Mouse (Mus musculus) hindbrain, embryonic 11.5 days (tissue): ENCODE results near the gene Limch1. TPM values are rescaled to one million over a fixed set of nuclear protein-coding genes. Genes with fewer than 3 reads are reported as not detected.
A peak's percentile ranks its signal among the peaks of the same experiment; 100 is the strongest.

Experiments used
- ATAC-seq: fragments of 200-750 bp; cut with Nextera tagmentation; 2 replicates; pipeline ENCODE4 v1.8.0; 2017; ENCODE audit warnings: mild to moderate bottlenecking, moderate TSS enrichment, moderate library complexity; ENCODE audit not compliant: low FRiP score
- DNase-seq: peaks from one replicate; pipeline ENCODE4 v3.0.0-alpha.2; 2015; ENCODE audit warnings: low spot score
- H3K27ac ChIP-seq: fragments of 300-500 bp; sonication (generic); 2 replicates; pipeline ENCODE4 v1.5.1; 2014; ENCODE audit warnings: mild to moderate bottlenecking, low read depth, low read length
- H3K27me3 ChIP-seq: fragments of 300-500 bp; sonication (generic); 2 replicates; pipeline ENCODE4 v1.6.1; 2014; ENCODE audit warnings: mild to moderate bottlenecking, low read length, moderate library complexity, mixed read lengths; ENCODE audit not compliant: control insufficient read depth, insufficient read depth
- H3K36me3 ChIP-seq: fragments of 300-500 bp; sonication (generic); 2 replicates; pipeline ENCODE4 v1.6.1; 2014; ENCODE audit warnings: mild to moderate bottlenecking, low read length, moderate library complexity, mixed read lengths; ENCODE audit not compliant: control insufficient read depth, insufficient read depth
- H3K4me1 ChIP-seq: fragments of 300-500 bp; sonication (generic); replicated peaks from 2 replicates; pipeline ENCODE4 v1.6.1; 2014; ENCODE audit warnings: low read length, mixed read lengths; ENCODE audit not compliant: control insufficient read depth, insufficient read depth
- H3K4me2 ChIP-seq: fragments of 300-500 bp; sonication (generic); replicated peaks from 2 replicates; pipeline ENCODE4 v1.6.1; 2014; ENCODE audit warnings: mild to moderate bottlenecking, low read depth, low read length
- H3K4me3 ChIP-seq: fragments of 300-500 bp; sonication (generic); 2 replicates; pipeline ENCODE4 v1.5.1; 2014; ENCODE audit warnings: low read depth, low read length
- H3K9ac ChIP-seq: fragments of 300-500 bp; sonication (generic); 2 replicates; pipeline ENCODE4 v1.6.1; 2014; ENCODE audit warnings: low read depth, low read length
- H3K9me3 ChIP-seq: fragments of 300-500 bp; sonication (generic); 2 replicates; pipeline ENCODE4 v1.6.1; 2016; ENCODE audit warnings: low read length; ENCODE audit not compliant: control insufficient read depth
- WGBS: fragments of 180-500 bp; shearing (Covaris S2); extraction: QIAGEN DNeasy Blood & Tissue Kit; methylation state at CpG from one replicate; pipeline ENCODE4 v1.1.7; 2014; 5-methylcytosine and 5-hydroxymethylcytosine counted together
- polyA plus RNA-seq: library from polyadenylated mRNA; unstranded; fragments of >200 nt; fragmentation: Nextera tagmentation; extraction: Ambion mirVana; gene quantifications from 2 replicates; pipeline ENCODE4 v1.2.1, GENCODE M21; 2014

Gene Limch1
- polyA plus RNA-seq, 1 experiment from 2014 or later: 81.7 TPM

GRCm38 (mm10) chr5:66968925-66969711 is 223.5 kb downstream of the Limch1 start:
- DNase-seq (peak; percentile 32), ATAC-seq (no peak)
- H3K4me1 ChIP-seq: peaks cover 4% of the 10 kb centered on the region; the same call in 1 of the 2 replicates
- H3K27ac ChIP-seq: peak overlapping the region; percentile 82
- WGBS: 52% methylated on average over 19 of the region's 19 CpGs
- no peaks in the 10 kb centered on the region for H3K36me3 ChIP-seq
- peak overlapping the region; percentile 25 for H3K4me3 ChIP-seq
- peak overlapping the region; percentile 40; the same call in 1 of the 2 replicates for H3K9ac ChIP-seq
- no peaks in the 10 kb centered on the region for H3K9me3 ChIP-seq
- H3K27me3 ChIP-seq: no peaks in the 10 kb centered on the region
- peak overlapping the region; percentile 39 for H3K4me2 ChIP-seq

GRCm38 (mm10) chr5:66975621-66976020 is 230.0 kb downstream of the Limch1 start:
- no peak overlapping the region for H3K9ac ChIP-seq
- H3K36me3 ChIP-seq: no peaks in the 10 kb centered on the region
- H3K27me3 ChIP-seq: no peaks in the 10 kb centered on the region
- no peak overlapping the region for H3K4me2 ChIP-seq
- 91% methylated on average over 8 of the region's 8 CpGs for WGBS
- ATAC-seq (no peak), DNase-seq (no peak)
- H3K4me1 ChIP-seq: no peaks in the 10 kb centered on the region
- H3K27ac ChIP-seq: no peak overlapping the region
- H3K4me3 ChIP-seq: no peak overlapping the region
- no peaks in the 10 kb centered on the region for H3K9me3 ChIP-seq

- 60% methylated on average over 19 of the region's 19 CpGs for WGBS
- H3K4me3 ChIP-seq: no peak overlapping the region
- H3K4me2 ChIP-seq: no peak overlapping the region
- H3K36me3 ChIP-seq: no peaks in the 10 kb centered on the region
- DNase-seq (no peak), ATAC-seq (no peak)
- H3K9me3 ChIP-seq: no peaks in the 10 kb centered on the region
- H3K27me3 ChIP-seq: no peaks in the 10 kb centered on the region
- no peaks in the 10 kb centered on the region for H3K4me1 ChIP-seq
- no peak overlapping the region for H3K9ac ChIP-seq
- H3K27ac ChIP-seq: no peak overlapping the region
These were observed 233.9 kb downstream of the Limch1 start for GRCm38 (mm10) chr5:66979332-66980218.

- DNase-seq: no peak
These were observed 235.2 kb downstream of the Limch1 start for GRCm38 (mm10) chr5:66980862-66981261.

GRCm38 (mm10) chr5:66983104-66983503 is 237.5 kb downstream of the Limch1 start:
- Histone ChIP-seq H3K27me3 (no peaks in the 10 kb centered on the region), H3K4me2 (no peak overlapping the region), H3K36me3 (no peaks in the 10 kb centered on the region), H3K4me3 (no peak overlapping the region), H3K4me1 (no peaks in the 10 kb centered on the region), H3K9me3 (no peaks in the 10 kb centered on the region), H3K27ac (no peak overlapping the region), H3K9ac (no peak overlapping the region)
- WGBS: 85% methylated on average over 5 of the region's 5 CpGs
- no peak for DNase-seq
- ATAC-seq: no peak

More at GRCm38 (mm10) chr5:66980862-66981261, 235.2 kb downstream of the Limch1 start:
- no peak for ATAC-seq
- no peak overlapping the region for H3K4me2 ChIP-seq
- no peak overlapping the region for H3K27ac ChIP-seq
- H3K27me3 ChIP-seq: no peaks in the 10 kb centered on the region
- no peak overlapping the region for H3K9ac ChIP-seq
- no peaks in the 10 kb centered on the region for H3K9me3 ChIP-seq
- no peak overlapping the region for H3K4me3 ChIP-seq
- 90% methylated on average over 4 of the region's 4 CpGs for WGBS
- no peaks in the 10 kb centered on the region for H3K36me3 ChIP-seq
- no peaks in the 10 kb centered on the region for H3K4me1 ChIP-seq

GRCm38 (mm10) chr5:66988926-66989325 is 243.3 kb downstream of the Limch1 start:
- Histone ChIP-seq H3K36me3 (no peaks in the 10 kb centered on the region), H3K9ac (no peak overlapping the region), H3K9me3 (no peaks in the 10 kb centered on the region), H3K4me1 (no peaks in the 10 kb centered on the region), H3K27me3 (no peaks in the 10 kb centered on the region), H3K4me3 (no peak overlapping the region), H3K4me2 (no peak overlapping the region), H3K27ac (no peak overlapping the region)
- DNase-seq (no peak), ATAC-seq (no peak)
- 86% methylated on average over 4 of the region's 4 CpGs for WGBS

GRCm38 (mm10) chr5:66989531-66989930 is 243.9 kb downstream of the Limch1 start:
- H3K9ac ChIP-seq: no peak overlapping the region
- no peak overlapping the region for H3K4me3 ChIP-seq
- 88% methylated on average over 7 of the region's 7 CpGs for WGBS
- DNase-seq: no peak
- no peaks in the 10 kb centered on the region for H3K9me3 ChIP-seq
- H3K36me3 ChIP-seq: no peaks in the 10 kb centered on the region
- H3K27me3 ChIP-seq: no peaks in the 10 kb centered on the region
- no peak for ATAC-seq
- H3K4me1 ChIP-seq: no peaks in the 10 kb centered on the region
- no peak overlapping the region for H3K4me2 ChIP-seq
- H3K27ac ChIP-seq: no peak overlapping the region

GRCm38 (mm10) chr5:66992401-66992800 is 246.8 kb downstream of the Limch1 start:
- ATAC-seq: no peak
- H3K9ac ChIP-seq: no peak overlapping the region
- 78% methylated on average over 7 of the region's 7 CpGs for WGBS
- H3K9me3 ChIP-seq: no peaks in the 10 kb centered on the region
- no peak overlapping the region for H3K4me2 ChIP-seq
- no peak overlapping the region for H3K4me3 ChIP-seq
- H3K4me1 ChIP-seq: no peaks in the 10 kb centered on the region
- H3K36me3 ChIP-seq: no peaks in the 10 kb centered on the region
- no peak for DNase-seq
- no peaks in the 10 kb centered on the region for H3K27me3 ChIP-seq
- H3K27ac ChIP-seq: no peak overlapping the region
